Mouse (Mus musculus): ENCODE results near the gene Ccdc125. TPM values are rescaled to one million over a fixed set of nuclear protein-coding genes. Genes with fewer than 3 reads are reported as not detected.

Ccdc125 gene
- total and polyA plus RNA-seq, 2 experiments from 2014 or later = 0.19 to 1.3 TPM

DNA sequence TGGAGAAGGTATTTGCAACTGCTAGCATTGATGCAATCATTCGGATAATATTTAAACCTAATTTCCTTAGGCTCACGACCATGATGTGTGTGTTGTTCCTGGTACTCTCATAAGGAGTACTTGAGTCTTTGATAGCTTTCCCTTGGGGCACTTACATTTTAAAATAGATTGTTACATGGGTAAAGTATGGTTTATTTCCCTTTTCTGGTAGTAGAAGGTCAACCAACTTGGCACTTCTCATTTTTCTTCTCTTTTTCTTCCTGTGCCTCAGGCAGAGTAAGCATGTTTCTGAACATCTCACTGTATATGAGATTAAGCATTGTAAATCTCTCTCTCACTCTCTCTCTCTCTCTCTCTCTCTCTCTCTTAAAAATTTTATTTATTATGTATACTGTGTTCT is 13.3 kb downstream of the Ccdc125 start:
- Histone ChIP-seq H3K27me3 (ENCODE audit: insufficient read depth, low read length) (no peaks in the 10 kb centered on the region), H3K9ac (no peak overlapping the region), H3K4me3 (ENCODE audit: low read depth, low read length) (no peak overlapping the region), H3K9me3 (ENCODE audit: low read length) (no peaks in the 10 kb centered on the region), H3K27ac (ENCODE audit: low read depth, low read length) (no peak overlapping the region), H3K36me3 (ENCODE audit: insufficient read depth) (no peaks in the 10 kb centered on the region), H3K4me2 (ENCODE audit: low read depth) (no peak overlapping the region), H3K4me1 (ENCODE audit: insufficient read depth) (no peaks in the 10 kb centered on the region)
- TF ChIP-seq CTCF (IDR thresholded peaks at IDR 0.05; ENCODE audit: low read depth) = no peak
- 90% methylated on average over 2 of the region's 2 CpGs for WGBS
- DNase-seq (no peak), ATAC-seq (no peak)

- no peak; the same call in 1 of the 2 replicates for TF ChIP-seq CTCF (IDR thresholded peaks at IDR 0.05; ENCODE audit: low read depth)
- no peak overlapping the region for H3K4me3 ChIP-seq (ENCODE audit: low read depth, low read length)
- no peak overlapping the region for H3K4me2 ChIP-seq (ENCODE audit: low read depth)
- H3K27ac ChIP-seq (ENCODE audit: low read depth, low read length) = no peak overlapping the region
- no peaks in the 10 kb centered on the region for H3K27me3 ChIP-seq (ENCODE audit: insufficient read depth, low read length)
- H3K4me1 ChIP-seq (ENCODE audit: insufficient read depth) = no peaks in the 10 kb centered on the region
- no peak overlapping the region for H3K9ac ChIP-seq
- no peaks in the 10 kb centered on the region for H3K36me3 ChIP-seq (ENCODE audit: insufficient read depth)
- WGBS = 71% methylated on average over 2 of the region's 2 CpGs
- no peaks in the 10 kb centered on the region for H3K9me3 ChIP-seq (ENCODE audit: low read length)
- no peak for ATAC-seq
- DNase-seq = no peak
Observed at GRCm38 (mm10) chr13:100684355-100684754, 14.8 kb downstream of the Ccdc125 start.

DNA sequence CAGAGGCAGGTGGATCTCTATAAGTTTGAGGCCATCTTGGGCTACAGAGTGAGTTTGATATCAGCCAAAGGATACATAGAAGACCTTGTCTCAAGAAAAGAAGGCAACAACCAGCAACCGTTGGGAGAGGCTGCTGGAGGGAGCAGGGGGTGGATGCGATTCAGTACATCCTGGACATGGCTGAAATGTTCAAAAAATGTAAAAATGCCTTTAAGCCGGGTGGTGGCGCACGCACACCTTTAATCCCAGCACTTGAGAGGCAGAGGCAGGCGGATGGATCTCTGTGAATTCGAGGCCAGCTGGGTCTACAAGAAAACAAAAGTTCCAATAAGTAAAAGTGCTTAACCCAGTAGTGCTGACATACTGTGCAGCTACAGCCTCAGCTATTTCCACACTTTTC is 18.0 kb downstream of the Ccdc125 start:
- Histone ChIP-seq H3K4me1 (ENCODE audit: insufficient read depth) (no peaks in the 10 kb centered on the region), H3K4me3 (ENCODE audit: low read depth, low read length) (no peak overlapping the region), H3K9ac (no peak overlapping the region), H3K27me3 (ENCODE audit: insufficient read depth, low read length) (no peaks in the 10 kb centered on the region), H3K9me3 (ENCODE audit: low read length) (no peaks in the 10 kb centered on the region), H3K4me2 (ENCODE audit: low read depth) (no peak overlapping the region), H3K27ac (ENCODE audit: low read depth, low read length) (no peak overlapping the region), H3K36me3 (ENCODE audit: insufficient read depth) (no peaks in the 10 kb centered on the region)
- TF ChIP-seq CTCF (IDR thresholded peaks at IDR 0.05; ENCODE audit: low read depth) = no peak
- WGBS = 68% methylated on average over 7 of the region's 7 CpGs
- DNase-seq (no peak), ATAC-seq (no peak)

- Histone ChIP-seq H3K4me1 (ENCODE audit: insufficient read depth) (no peaks in the 10 kb centered on the region), H3K27me3 (ENCODE audit: insufficient read depth, low read length) (no peaks in the 10 kb centered on the region), H3K4me3 (ENCODE audit: low read depth, low read length) (no peak overlapping the region), H3K9ac (no peak overlapping the region), H3K9me3 (ENCODE audit: low read length) (no peaks in the 10 kb centered on the region), H3K36me3 (ENCODE audit: insufficient read depth) (peaks cover 43% of the 10 kb centered on the region), H3K4me2 (ENCODE audit: low read depth) (no peak overlapping the region), H3K27ac (ENCODE audit: low read depth, low read length) (no peak overlapping the region)
- ATAC-seq = no peak
- DNase-seq = no peak
- TF ChIP-seq CTCF (IDR thresholded peaks at IDR 0.05; ENCODE audit: low read depth) = no peak
- 92% methylated on average over 3 of the region's 3 CpGs for WGBS
Observed at GRCm38 (mm10) chr13:100697541-100697940, 28.0 kb downstream of the Ccdc125 start.

DNA sequence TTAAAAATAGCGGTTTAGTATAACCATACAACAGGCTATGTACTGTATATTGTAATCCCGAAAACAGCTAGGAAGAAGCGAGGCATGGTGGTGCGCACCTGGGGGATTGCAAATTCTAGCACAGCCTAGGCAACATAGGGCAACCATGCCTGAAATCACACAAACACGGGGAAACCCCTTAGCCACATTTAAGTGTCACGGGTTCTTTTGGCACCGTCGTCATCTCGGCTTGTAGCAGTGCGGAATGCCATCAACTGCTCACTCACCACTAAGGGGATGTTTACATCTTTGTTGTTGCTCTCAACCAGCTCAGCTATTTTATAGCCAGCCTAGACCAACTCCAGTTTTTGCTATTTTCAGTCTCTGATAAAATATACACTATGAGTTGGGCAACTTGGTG is 29.3 kb downstream of the Ccdc125 start:
- 95% methylated on average over 10 of the region's 10 CpGs for WGBS
- Histone ChIP-seq H3K27ac (ENCODE audit: low read depth, low read length) (no peak overlapping the region), H3K36me3 (ENCODE audit: insufficient read depth) (peaks cover 54% of the 10 kb centered on the region), H3K4me2 (ENCODE audit: low read depth) (no peak overlapping the region), H3K27me3 (ENCODE audit: insufficient read depth, low read length) (no peaks in the 10 kb centered on the region), H3K9ac (no peak overlapping the region), H3K9me3 (ENCODE audit: low read length) (no peaks in the 10 kb centered on the region), H3K4me1 (ENCODE audit: insufficient read depth) (no peaks in the 10 kb centered on the region), H3K4me3 (ENCODE audit: low read depth, low read length) (no peak overlapping the region)
- TF ChIP-seq CTCF (IDR thresholded peaks at IDR 0.05; ENCODE audit: low read depth) = no peak
- ATAC-seq = no peak
- DNase-seq = no peak

DNA sequence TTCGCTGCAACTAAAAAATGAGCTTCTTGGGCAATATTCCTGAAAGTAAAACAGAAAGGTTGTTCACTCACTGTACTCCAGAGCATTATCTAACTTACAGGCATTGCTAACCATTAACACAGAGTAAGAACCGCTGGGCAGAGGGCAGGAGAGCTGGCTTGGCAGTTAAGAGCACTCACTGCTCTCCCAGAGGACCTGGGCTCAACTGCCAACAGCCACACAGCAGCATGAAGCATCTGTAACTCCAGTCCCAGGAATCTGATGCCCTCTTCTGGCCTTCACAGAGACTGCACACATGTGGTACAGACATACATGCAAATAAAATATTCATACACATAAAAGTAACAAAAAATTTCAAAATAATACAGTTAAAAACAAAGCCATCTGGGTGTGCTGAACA is 34.0 kb downstream of the Ccdc125 start:
- ATAC-seq (no peak), DNase-seq (no peak)
- peaks cover 68% of the 10 kb centered on the region for H3K36me3 ChIP-seq (ENCODE audit: insufficient read depth)
- 0 out of 2 replicates have a peak, but pooled peaks have one; percentile 22 for TF ChIP-seq CTCF (IDR thresholded peaks at IDR 0.05; ENCODE audit: low read depth)
- no peaks in the 10 kb centered on the region for H3K9me3 ChIP-seq (ENCODE audit: low read length)
- H3K9ac ChIP-seq = no peak overlapping the region
- H3K4me2 ChIP-seq (ENCODE audit: low read depth) = no peak overlapping the region
- no peak overlapping the region for H3K27ac ChIP-seq (ENCODE audit: low read depth, low read length)
- H3K27me3 ChIP-seq (ENCODE audit: insufficient read depth, low read length) = no peaks in the 10 kb centered on the region
- 97% methylated on average over 2 of the region's 2 CpGs for WGBS
- no peak overlapping the region for H3K4me3 ChIP-seq (ENCODE audit: low read depth, low read length)
- H3K4me1 ChIP-seq (ENCODE audit: insufficient read depth) = no peaks in the 10 kb centered on the region

GRCm38 (mm10) chr13:100706206-100706605 is 36.7 kb downstream of the Ccdc125 start:
- Histone ChIP-seq H3K4me3 (ENCODE audit: low read depth, low read length) (no peak overlapping the region), H3K27me3 (ENCODE audit: insufficient read depth, low read length) (no peaks in the 10 kb centered on the region), H3K9me3 (ENCODE audit: low read length) (no peaks in the 10 kb centered on the region), H3K4me1 (ENCODE audit: insufficient read depth) (no peaks in the 10 kb centered on the region), H3K9ac (no peak overlapping the region), H3K4me2 (ENCODE audit: low read depth) (no peak overlapping the region), H3K36me3 (ENCODE audit: insufficient read depth) (peaks cover 72% of the 10 kb centered on the region), H3K27ac (ENCODE audit: low read depth, low read length) (no peak overlapping the region)
- ATAC-seq (no peak), DNase-seq (no peak)
- TF ChIP-seq CTCF (IDR thresholded peaks at IDR 0.05; ENCODE audit: low read depth) = no peak
- WGBS = 96% methylated on average over 7 of the region's 7 CpGs

DNA sequence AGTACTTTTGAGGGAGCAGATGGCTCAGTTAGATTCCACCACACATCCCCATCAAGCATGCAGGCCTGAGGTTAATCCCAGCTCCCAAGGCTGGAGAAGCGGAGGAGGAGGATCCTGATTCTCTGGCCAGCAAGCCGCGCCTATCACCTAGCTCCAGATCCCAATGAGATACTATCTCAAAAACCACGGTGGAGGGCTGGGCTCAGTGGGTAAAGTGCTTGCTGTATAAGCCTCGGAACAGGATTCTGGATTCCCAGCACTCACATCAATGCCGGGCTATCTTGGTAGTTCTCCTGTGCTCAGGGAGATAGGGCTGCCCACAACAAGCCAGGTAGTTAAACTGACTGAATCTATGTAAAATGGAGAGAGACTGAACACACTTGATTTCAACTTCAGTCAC is 46.0 kb downstream of the Ccdc125 start:
- no peak overlapping the region for H3K9ac ChIP-seq
- DNase-seq (no peak), ATAC-seq (no peak)
- TF ChIP-seq CTCF (IDR thresholded peaks at IDR 0.05; ENCODE audit: low read depth) = no peak
- H3K36me3 ChIP-seq (ENCODE audit: insufficient read depth) = peaks cover 63% of the 10 kb centered on the region
- no peak overlapping the region for H3K4me2 ChIP-seq (ENCODE audit: low read depth)
- H3K9me3 ChIP-seq (ENCODE audit: low read length) = no peaks in the 10 kb centered on the region
- no peaks in the 10 kb centered on the region for H3K27me3 ChIP-seq (ENCODE audit: insufficient read depth, low read length)
- H3K4me3 ChIP-seq (ENCODE audit: low read depth, low read length) = no peak overlapping the region
- 96% methylated on average over 6 of the region's 6 CpGs for whole genome bisulfite sequencing
- no peaks in the 10 kb centered on the region for H3K4me1 ChIP-seq (ENCODE audit: insufficient read depth)
- no peak overlapping the region for H3K27ac ChIP-seq (ENCODE audit: low read depth, low read length)
